Mouse (Mus musculus): ENCODE results near the gene Birc5. TPM values are rescaled to one million over a fixed set of nuclear protein-coding genes. Genes with fewer than 3 reads are reported as not detected.
"Not testable (repeated sequence)": the region's sequence is repeated elsewhere in the genome, so short reads cannot be mapped to it uniquely, and the experiment has no call there.

Birc5 gene
- polyA plus RNA-seq, 1 experiment from 2014 or later = 145 TPM

- Histone ChIP-seq H3K4me2 (ENCODE audit: low read length) (no peak overlapping the region), H3K4me3 (ENCODE audit: low read depth, low read length) (no peak overlapping the region), H3K4me1 (ENCODE audit: control insufficient read depth, insufficient read depth, low read length) (peaks cover 20% of the 10 kb centered on the region; the same call in 1 of the 2 replicates), H3K27ac (ENCODE audit: low read depth, low read length) (no peak overlapping the region), H3K9me3 (replicated peaks; ENCODE audit: control insufficient read depth, low read length) (no peaks in the 10 kb centered on the region), H3K36me3 (ENCODE audit: control insufficient read depth, insufficient read depth, low read length) (no peaks in the 10 kb centered on the region), H3K9ac (ENCODE audit: low read length) (no peak overlapping the region), H3K27me3 (replicated peaks; ENCODE audit: control insufficient read depth, insufficient read depth, low read length) (no peaks in the 10 kb centered on the region)
- DNase-seq (ENCODE audit: low spot score) (no peak), ATAC-seq (no peak)
- 87% methylated on average over 2 of the region's 2 CpGs for WGBS
Measured at GRCm38 (mm10) chr11:117829671-117830215, 19.3 kb upstream of the Birc5 start.

GRCm38 (mm10) chr11:117830401-117830800 lies 18.6 kb upstream of the Birc5 start:
- Histone ChIP-seq H3K4me1 (ENCODE audit: control insufficient read depth, insufficient read depth, low read length) (peaks cover 14% of the 10 kb centered on the region; the same call in 1 of the 2 replicates), H3K27ac (ENCODE audit: low read depth, low read length) (no peak overlapping the region), H3K4me2 (ENCODE audit: low read length) (no peak overlapping the region), H3K4me3 (ENCODE audit: low read depth, low read length) (no peak overlapping the region), H3K36me3 (ENCODE audit: control insufficient read depth, insufficient read depth, low read length) (no peaks in the 10 kb centered on the region), H3K27me3 (replicated peaks; ENCODE audit: control insufficient read depth, insufficient read depth, low read length) (no peaks in the 10 kb centered on the region), H3K9ac (ENCODE audit: low read length) (no peak overlapping the region), H3K9me3 (replicated peaks; ENCODE audit: control insufficient read depth, low read length) (no peaks in the 10 kb centered on the region)
- ATAC-seq = no peak
- 59% methylated on average over 9 of the region's 9 CpGs for WGBS
- peak; percentile 33 for DNase-seq (ENCODE audit: low spot score)

- H3K9me3 ChIP-seq (replicated peaks; ENCODE audit: control insufficient read depth, low read length) = no peaks in the 10 kb centered on the region
- H3K4me1 ChIP-seq (ENCODE audit: control insufficient read depth, insufficient read depth, low read length) = peaks cover 17% of the 10 kb centered on the region; the same call in 1 of the 2 replicates
- WGBS = 19% methylated on average over 28 of the region's 28 CpGs
- no peak overlapping the region for H3K27ac ChIP-seq (ENCODE audit: low read depth, low read length)
- H3K4me2 ChIP-seq (ENCODE audit: low read length) = peak overlapping the region; percentile 51
- ATAC-seq (peak; percentile 73), DNase-seq (ENCODE audit: low spot score) (peak; percentile 79)
- peak overlapping the region; percentile 21 for H3K4me3 ChIP-seq (ENCODE audit: low read depth, low read length)
- H3K36me3 ChIP-seq (ENCODE audit: control insufficient read depth, insufficient read depth, low read length) = no peaks in the 10 kb centered on the region
- no peaks in the 10 kb centered on the region for H3K27me3 ChIP-seq (replicated peaks; ENCODE audit: control insufficient read depth, insufficient read depth, low read length)
- no peak overlapping the region for H3K9ac ChIP-seq (ENCODE audit: low read length)
Measured at GRCm38 (mm10) chr11:117832086-117832969, 16.7 kb upstream of the Birc5 start.

GRCm38 (mm10) chr11:117833509-117833908 lies 15.5 kb upstream of the Birc5 start:
- not testable (repeated sequence) for H3K4me3 ChIP-seq (ENCODE audit: low read depth, low read length); H3K4me2 ChIP-seq (ENCODE audit: low read length); H3K36me3 ChIP-seq (ENCODE audit: control insufficient read depth, insufficient read depth, low read length); H3K27ac ChIP-seq (ENCODE audit: low read depth, low read length); H3K4me1 ChIP-seq (ENCODE audit: control insufficient read depth, insufficient read depth, low read length); H3K9me3 ChIP-seq (replicated peaks; ENCODE audit: control insufficient read depth, low read length); H3K27me3 ChIP-seq (replicated peaks; ENCODE audit: control insufficient read depth, insufficient read depth, low read length); DNase-seq (ENCODE audit: low spot score); ATAC-seq; H3K9ac ChIP-seq (ENCODE audit: low read length)
- 92% methylated on average over 4 of the region's 6 CpGs for WGBS

GRCm38 (mm10) chr11:117834086-117834485 lies 15.0 kb upstream of the Birc5 start:
- DNase-seq (ENCODE audit: low spot score) = no peak
- H3K27ac ChIP-seq (ENCODE audit: low read depth, low read length) = no peak overlapping the region
- H3K4me2 ChIP-seq (ENCODE audit: low read length) = no peak overlapping the region
- no peak overlapping the region for H3K4me3 ChIP-seq (ENCODE audit: low read depth, low read length)
- H3K27me3 ChIP-seq (replicated peaks; ENCODE audit: control insufficient read depth, insufficient read depth, low read length) = no peaks in the 10 kb centered on the region
- H3K9ac ChIP-seq (ENCODE audit: low read length) = no peak overlapping the region
- no peaks in the 10 kb centered on the region for H3K36me3 ChIP-seq (ENCODE audit: control insufficient read depth, insufficient read depth, low read length)
- no peaks in the 10 kb centered on the region for H3K9me3 ChIP-seq (replicated peaks; ENCODE audit: control insufficient read depth, low read length)
- ATAC-seq = no peak
- H3K4me1 ChIP-seq (ENCODE audit: control insufficient read depth, insufficient read depth, low read length) = peaks cover 8% of the 10 kb centered on the region; the same call in 1 of the 2 replicates
- 92% methylated on average over 8 of the region's 8 CpGs for WGBS

- peak; percentile 27; the same call in 1 of the 2 replicates for ATAC-seq
- no peak overlapping the region for H3K4me3 ChIP-seq (ENCODE audit: low read depth, low read length)
- WGBS = 23% methylated on average over 13 of the region's 13 CpGs
Measured at GRCm38 (mm10) chr11:117836306-117836705, 12.7 kb upstream of the Birc5 start.

GRCm38 (mm10) chr11:117838572-117838971 lies 10.5 kb upstream of the Birc5 start:
- DNase-seq (ENCODE audit: low spot score) (peak; percentile 32), ATAC-seq (peak; percentile 42; the same call in 1 of the 2 replicates)
- H3K4me1 ChIP-seq (ENCODE audit: control insufficient read depth, insufficient read depth, low read length) = peaks cover 3% of the 10 kb centered on the region; the same call in 1 of the 2 replicates
- H3K4me2 ChIP-seq (ENCODE audit: low read length) = no peak overlapping the region
- H3K27ac ChIP-seq (ENCODE audit: low read depth, low read length) = no peak overlapping the region; the same call in 1 of the 2 replicates
- no peaks in the 10 kb centered on the region for H3K36me3 ChIP-seq (ENCODE audit: control insufficient read depth, insufficient read depth, low read length)
- H3K9ac ChIP-seq (ENCODE audit: low read length) = no peak overlapping the region
- no peaks in the 10 kb centered on the region for H3K9me3 ChIP-seq (replicated peaks; ENCODE audit: control insufficient read depth, low read length)
- no peak overlapping the region for H3K4me3 ChIP-seq (ENCODE audit: low read depth, low read length)
- 88% methylated on average over 2 of the region's 2 CpGs for WGBS
- H3K27me3 ChIP-seq (replicated peaks; ENCODE audit: control insufficient read depth, insufficient read depth, low read length) = no peaks in the 10 kb centered on the region

More at GRCm38 (mm10) chr11:117836306-117836705, 12.7 kb upstream of the Birc5 start:
- Histone ChIP-seq H3K36me3 (ENCODE audit: control insufficient read depth, insufficient read depth, low read length) (no peaks in the 10 kb centered on the region), H3K4me2 (ENCODE audit: low read length) (peak overlapping the region; percentile 36; the same call in 1 of the 2 replicates), H3K4me1 (ENCODE audit: control insufficient read depth, insufficient read depth, low read length) (peaks cover 7% of the 10 kb centered on the region; the same call in 1 of the 2 replicates), H3K27ac (ENCODE audit: low read depth, low read length) (no peak overlapping the region), H3K9me3 (replicated peaks; ENCODE audit: control insufficient read depth, low read length) (no peaks in the 10 kb centered on the region), H3K9ac (ENCODE audit: low read length) (no peak overlapping the region), H3K27me3 (replicated peaks; ENCODE audit: control insufficient read depth, insufficient read depth, low read length) (no peaks in the 10 kb centered on the region)
- peak; percentile 57 for DNase-seq (ENCODE audit: low spot score)

- ATAC-seq = no peak
- Histone ChIP-seq H3K4me1 (ENCODE audit: control insufficient read depth, insufficient read depth, low read length) (peaks cover 3% of the 10 kb centered on the region; the same call in 1 of the 2 replicates), H3K4me3 (ENCODE audit: low read depth, low read length) (no peak overlapping the region), H3K9me3 (replicated peaks; ENCODE audit: control insufficient read depth, low read length) (no peaks in the 10 kb centered on the region), H3K27ac (ENCODE audit: low read depth, low read length) (no peak overlapping the region; the same call in 1 of the 2 replicates), H3K9ac (ENCODE audit: low read length) (no peak overlapping the region), H3K27me3 (replicated peaks; ENCODE audit: control insufficient read depth, insufficient read depth, low read length) (no peaks in the 10 kb centered on the region), H3K4me2 (ENCODE audit: low read length) (no peak overlapping the region), H3K36me3 (ENCODE audit: control insufficient read depth, insufficient read depth, low read length) (no peaks in the 10 kb centered on the region)
- 81% methylated on average over 1 of the region's 1 CpGs for WGBS
- peak; percentile 40 for DNase-seq (ENCODE audit: low spot score)
Measured at GRCm38 (mm10) chr11:117839021-117839420, 10.0 kb upstream of the Birc5 start.
